Mouse (Mus musculus): ENCODE measurements around the gene Pde12.

Pde12 gene

DNA sequence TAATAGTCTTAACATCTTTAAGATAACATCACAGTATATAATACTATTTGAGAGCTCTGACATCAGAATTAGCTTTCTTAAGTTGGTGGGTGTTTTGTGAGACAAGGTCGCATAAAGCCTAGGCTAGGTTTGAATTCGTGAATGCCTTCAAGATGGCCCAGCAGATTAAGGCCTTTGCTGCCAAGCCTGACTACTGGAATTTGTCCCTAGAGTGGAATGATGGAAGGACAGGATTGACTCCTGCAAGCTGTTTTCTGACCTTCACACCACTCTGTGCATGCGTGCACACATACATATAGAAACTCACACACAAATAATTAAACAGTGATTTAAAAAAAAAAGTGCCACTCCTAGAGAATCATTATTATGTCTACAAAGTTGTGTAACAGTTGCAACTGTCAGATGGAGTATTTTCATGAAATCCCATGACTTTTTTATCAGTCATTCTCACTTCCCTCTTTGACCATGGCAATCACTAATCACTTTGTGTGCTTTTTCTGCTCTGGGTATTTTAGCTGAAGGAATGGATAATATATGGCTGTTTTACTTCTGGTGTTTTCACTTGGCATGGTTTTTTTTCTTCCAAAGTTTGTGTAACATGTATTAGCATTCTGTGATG is 26.6 kb downstream of the Pde12 start:
- DNase-seq (ENCODE audit: low read depth, low spot score): no peak

DNA sequence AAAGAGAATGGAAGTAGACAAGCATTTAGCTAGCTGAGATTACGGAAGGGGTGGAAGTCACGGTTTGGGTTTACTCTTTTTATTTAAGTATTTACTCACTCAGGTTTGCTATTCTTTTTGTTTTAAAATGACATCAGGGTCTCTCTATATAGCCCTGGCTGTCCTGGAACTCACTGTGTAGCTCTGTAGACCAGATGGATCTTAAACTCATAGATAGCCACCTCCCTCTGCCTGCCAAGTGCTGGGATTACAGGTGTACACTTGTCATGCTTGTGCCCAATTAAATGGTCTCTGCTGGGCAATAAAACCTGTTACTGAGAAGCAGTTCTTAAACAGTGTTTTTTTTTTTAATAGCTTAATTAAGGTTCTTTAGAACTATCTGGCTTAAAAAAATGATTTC is 29.7 kb downstream of the Pde12 start:
- DNase-seq (ENCODE audit: low read depth, low spot score): no peak

DNA sequence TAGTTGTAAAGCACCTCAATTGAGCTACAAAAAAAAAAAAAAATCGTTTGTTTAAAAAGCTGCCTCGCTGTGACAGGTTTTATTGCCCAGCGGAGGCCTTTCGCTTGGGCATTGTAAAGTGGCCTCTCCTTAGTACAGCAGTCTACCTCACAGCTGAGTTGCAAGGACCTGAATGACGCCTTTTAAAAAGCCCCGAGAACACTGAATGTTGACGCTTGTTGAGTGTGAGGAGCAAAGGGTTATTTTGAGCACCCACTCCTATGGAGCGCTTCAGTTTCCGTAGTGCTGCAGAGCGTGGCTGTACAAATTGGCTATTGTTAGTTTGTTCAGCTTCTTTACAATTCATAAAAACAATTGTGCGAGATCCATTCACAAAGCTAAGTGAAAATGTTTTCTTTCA is 30.4 kb downstream of the Pde12 start:
- DNase-seq (ENCODE audit: low read depth, low spot score): no peak

- peak; percentile 64 for DNase-seq (ENCODE audit: low read depth, low spot score)
These were observed 31.0 kb downstream of the Pde12 start for GRCm38 (mm10) chr14:26638708-26639084.

DNA sequence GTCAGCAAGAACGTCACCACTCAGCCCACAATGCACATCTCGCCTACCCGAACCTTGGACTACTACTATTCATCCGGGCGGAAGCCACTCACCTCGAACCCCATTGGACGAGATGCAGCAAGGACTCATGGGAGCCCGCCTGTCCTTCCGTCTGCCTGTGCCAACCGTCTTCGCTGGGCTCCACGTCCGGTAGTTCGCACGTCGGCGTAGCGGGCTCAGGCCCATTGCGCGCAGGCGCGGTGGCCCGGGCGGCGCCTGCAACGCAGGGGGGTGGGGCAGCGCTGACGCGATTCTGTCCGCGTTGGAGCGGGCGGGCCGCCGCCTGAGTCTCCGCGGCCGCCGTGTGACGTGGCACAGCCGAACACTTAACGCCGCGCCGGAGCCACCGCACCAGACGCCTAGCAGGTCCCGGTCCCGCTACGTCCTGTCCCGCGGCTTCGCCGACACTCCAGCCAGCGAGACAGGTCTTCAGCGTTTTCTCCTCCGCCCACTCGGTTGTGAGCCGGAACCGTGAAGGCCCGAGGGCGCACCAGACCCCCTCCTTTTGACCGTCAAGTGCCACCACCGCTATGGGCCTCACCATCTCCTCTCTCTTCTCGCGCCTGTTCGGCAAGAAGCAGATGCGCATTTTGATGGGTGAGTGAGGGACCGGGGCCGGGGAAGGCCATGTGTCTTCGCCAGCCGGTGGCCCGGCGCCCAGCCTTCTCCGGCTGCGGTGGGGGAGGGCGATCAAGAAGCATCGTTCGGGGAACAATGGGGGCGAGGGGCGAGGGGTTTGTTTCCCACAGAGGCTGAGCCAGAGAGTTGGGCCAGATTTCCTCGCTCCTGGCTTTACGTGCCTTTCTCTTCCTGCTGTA is 31.6 kb downstream of the Pde12 start, which contains the start of gene Arf4:
TSS of gene Arf4 (plus strand) at position 224 of the 857 bp plus-strand sequence.
- DNase-seq (ENCODE audit: low read depth, low spot score): peak; percentile 97

DNA sequence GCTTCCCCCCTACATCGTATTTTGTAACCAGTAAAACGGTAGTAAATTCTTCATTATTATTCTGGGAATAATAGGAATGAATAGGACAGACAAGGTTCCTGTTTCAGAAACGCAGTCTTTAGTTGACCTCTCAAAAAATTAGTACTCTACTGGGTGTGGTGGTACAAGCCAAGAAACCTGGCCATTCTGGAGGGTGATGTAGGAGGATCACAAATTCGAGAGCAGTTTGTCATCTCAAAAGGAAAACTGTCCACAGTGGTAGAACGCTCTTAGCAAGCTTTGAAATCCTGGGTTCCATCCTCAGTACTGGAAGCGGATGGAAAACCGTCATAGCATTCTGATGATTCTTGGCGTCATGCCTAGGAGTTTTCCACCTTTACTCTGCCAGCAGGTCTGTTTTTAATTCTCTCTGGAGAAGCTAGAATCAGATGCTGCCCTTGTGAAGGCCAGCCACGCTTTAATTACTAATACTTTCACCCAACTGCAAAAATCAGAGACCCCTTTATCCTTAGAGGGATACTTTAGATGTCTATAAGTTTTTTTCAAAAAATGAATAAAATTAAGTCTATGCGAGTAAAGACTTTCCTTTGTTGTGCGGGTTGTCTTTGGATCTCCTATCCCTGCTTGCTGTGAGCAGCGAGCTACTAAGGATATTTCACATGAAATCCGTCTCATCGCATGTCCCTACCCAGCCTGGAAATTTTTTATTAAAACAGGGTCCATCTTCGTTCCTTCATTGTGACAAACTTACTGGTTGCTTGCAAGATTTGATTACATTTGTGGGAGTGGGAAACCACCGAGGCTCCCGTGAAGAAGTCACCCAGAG is 32.4 kb downstream of the Pde12 start:
- DNase-seq (ENCODE audit: low read depth, low spot score): no peak

DNA sequence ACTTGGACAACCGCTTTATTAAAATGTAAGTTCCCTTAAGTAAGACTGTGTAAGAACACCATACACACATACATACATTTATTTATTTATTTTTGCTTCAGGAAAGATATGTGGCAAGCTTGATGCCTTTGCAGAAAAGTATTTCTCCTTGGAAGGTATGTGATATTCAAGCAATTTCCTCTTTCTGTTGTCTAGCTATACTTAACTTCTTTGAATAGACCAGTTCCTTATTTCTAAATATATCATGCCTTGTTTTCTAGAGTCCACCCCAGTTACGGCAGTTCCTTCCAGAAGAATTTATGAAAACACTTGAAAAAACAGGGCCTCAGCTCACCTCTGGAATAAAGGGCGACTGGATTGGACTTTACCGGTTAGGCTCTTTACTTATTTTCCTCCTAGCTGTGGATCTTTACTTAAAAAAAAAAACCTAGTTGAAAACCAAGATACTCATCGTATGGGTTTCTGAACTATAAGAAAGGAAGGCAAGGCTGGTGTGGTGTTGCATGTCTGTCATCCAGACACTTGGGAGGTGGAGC is 43.0 kb downstream of the Pde12 start:
- DNase-seq (ENCODE audit: low read depth, low spot score): no peak

DNA sequence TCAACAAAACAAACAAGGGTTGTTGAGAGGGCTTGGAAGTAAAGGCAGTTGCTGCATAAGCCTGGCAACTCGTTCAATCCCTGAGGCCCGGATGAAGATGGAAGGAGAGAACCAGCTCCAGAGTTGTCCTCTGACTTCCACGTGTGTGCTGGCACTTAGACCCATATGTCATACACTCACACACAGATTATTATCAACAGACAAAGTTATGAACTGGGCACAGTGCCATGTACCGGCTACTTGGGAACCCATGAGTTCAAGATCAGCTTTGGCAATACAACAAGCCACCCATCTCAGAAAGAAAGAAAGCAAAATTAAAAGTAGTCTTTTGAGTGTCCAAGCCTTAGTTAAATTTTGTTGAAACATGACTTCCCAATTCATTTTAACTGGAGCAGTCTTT is 44.4 kb downstream of the Pde12 start:
- no peak for DNase-seq (ENCODE audit: low read depth, low spot score)

GRCm38 (mm10) chr14:26610689-26611088 is 59.0 kb downstream of the Pde12 start:
- no peak for DNase-seq (ENCODE audit: low read depth, low spot score)
